Mouse (Mus musculus) cerebral cortex, adult 2 months (tissue): Measurements from ENCODE around the gene Cryz.

Experiments
- WGBS: fragments of 180-500 bp; shearing (Covaris S2); methylation state at CpG from one replicate; pipeline ENCODE4 v1.1.7; 2018; 5-methylcytosine and 5-hydroxymethylcytosine counted together

The Cryz gene

DNA sequence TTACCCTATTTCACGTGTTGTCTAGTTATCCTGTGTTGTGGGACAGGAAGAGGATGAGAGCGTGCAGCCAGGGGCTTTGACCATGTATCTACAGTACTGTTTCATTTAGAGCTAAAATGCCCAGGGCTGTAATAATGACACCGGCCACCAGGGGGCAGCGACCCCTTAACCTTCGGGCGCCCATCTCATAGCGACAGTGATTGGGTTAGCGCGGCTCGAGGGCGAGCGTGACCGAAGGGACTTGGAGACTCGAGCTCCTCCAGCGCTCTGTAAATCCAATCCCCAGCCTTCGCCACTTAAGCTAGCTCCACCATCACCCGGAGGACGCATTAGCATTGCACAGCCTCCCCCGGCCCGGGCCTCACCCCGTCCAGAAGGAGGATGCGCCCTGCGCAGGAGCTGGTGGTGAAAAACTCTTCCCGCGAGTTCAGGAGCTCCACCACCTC lies at the start of gene Cryz:
Gene Cryz (plus strand): TSS at position 224 of the 446 bp plus-strand sequence.
- under 1% methylated on average over 25 of the region's 25 CpGs for WGBS

DNA sequence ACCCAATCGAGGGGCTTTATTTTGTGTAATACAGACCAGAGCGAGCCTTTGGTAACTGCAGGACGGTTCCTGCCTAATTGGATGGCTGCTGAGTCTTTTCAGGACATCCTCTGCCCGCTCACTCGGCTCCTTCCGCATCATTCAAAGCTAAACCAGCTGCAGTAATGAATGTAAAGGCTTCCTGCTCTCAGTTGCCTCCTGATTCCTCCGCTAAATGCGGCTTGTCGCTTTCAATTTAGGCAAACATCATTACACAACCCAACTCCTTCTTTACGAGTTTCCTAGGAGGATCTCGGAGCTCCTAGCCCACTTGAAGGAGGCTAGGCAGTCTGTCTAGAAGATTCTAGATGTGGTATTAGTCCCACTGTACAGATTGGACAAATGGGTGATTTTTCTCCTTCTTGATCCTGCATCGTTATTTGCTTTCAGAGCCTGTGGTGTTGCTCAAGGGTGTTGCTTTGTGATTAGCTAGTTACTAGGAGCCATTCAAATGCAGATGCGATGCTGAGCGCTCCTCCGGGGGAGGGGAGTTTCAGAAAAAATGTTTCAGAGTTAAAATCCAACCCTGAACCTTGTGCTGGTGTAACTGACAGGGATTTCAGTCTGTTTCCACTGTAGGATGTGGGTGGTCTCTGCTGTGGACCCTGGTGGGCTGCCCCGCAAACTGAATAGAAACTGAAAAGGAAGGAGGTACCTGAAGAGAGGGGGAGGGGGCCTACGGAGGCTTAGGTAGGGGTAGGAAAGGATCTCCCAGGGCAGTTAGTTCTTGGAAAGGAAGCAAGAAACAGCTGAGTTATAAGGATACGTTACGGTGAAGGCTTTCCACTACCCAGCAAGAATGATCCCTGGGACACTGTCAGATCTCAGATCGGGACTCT lies 48.7 kb upstream of the Cryz start:
- WGBS = 20% methylated on average over 20 of the region's 20 CpGs

DNA sequence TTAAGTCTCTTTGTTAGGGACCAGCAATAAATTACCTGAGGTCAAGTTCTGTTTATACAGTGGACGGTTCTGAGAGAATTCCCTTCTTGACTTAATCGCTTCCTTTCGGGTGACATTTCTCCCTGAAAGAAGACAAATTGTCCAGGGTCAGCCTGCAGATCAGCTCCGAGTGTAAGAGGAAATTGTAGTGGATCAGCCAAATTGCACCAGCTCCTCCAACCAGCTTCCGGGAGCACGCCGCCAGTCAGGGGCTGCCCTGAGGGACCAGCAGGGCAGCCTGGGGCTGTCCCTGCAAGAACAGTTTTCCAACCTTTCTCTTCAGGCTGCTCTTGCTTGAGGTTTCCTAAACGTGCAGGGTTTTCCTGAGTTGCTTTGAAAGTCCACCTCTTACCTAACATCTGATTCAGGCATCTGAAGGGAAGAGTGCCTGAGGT lies 47.6 kb upstream of the Cryz start:
- WGBS = 72% methylated on average over 8 of the region's 8 CpGs

DNA sequence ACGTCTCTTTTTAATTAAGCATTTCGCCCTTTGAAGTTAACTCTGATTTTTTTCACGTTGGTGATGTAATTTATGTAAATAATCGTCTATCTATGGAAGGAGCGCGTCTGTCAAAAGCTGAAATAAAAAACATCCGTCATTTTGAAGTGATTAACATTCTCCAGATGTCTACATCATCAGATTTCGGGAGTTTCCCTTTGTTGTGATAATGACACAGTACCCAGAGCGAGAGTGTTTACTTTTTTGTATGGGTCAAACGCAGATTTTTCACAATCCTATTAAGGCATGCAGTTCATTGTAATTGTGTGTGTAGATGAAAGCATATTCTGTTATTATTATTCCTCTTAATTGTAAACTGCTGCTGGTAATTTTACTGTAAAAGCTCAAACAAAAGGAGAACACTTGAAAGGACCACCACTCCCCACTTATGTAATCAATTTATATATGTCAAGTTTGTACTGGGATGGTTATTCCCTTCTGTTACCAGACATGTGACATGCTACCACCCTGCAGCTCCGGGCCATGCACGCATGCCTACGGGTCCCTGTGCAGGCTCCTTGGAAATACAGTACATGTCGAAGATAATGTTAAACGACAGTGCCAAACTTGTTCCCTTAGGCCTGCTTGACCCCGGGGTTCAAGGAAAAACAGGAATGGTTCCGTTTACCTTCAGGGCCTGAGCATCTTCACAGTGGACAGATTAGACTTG lies 46.0 kb upstream of the Cryz start:
- WGBS = 56% methylated on average over 17 of the region's 17 CpGs

DNA sequence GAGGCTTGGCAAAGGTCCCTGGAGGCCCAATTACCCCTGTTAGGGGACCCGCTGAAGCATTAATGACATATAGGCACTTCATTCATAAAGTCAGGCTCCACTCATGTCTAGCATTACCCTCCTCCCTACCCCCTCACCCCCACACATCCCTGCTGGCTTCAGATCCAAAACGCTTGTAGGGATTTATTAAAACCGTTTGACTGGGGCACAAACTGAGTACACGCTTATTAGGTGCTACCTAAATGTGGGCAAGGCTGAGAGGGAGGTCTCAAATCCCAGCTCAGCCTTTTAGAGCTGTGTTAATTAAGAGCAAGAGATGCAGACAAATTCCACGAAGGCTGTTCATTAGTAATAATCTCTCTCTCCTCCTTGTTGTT lies 45.5 kb upstream of the Cryz start:
- WGBS = 63% methylated on average over 5 of the region's 5 CpGs

DNA sequence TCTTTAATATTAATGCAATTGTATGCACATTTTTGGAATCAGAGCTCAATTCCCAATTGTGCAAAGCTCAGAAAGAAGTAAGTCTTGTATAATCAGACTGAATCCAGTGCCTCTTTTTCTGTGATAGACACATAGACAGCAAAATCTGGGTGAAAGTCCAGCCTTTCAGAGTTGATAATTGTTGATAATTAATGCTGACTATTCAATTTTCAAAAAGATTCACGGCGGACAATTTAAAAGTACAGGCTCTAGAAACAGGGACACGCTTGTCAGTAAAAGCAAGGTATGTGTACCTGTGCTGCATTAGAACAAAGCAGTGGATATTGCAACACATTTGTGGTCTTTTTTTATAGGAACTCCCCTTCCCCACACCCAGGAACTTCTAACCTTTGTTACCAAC lies 34.3 kb upstream of the Cryz start:
- WGBS = 97% methylated on average over 3 of the region's 3 CpGs

DNA sequence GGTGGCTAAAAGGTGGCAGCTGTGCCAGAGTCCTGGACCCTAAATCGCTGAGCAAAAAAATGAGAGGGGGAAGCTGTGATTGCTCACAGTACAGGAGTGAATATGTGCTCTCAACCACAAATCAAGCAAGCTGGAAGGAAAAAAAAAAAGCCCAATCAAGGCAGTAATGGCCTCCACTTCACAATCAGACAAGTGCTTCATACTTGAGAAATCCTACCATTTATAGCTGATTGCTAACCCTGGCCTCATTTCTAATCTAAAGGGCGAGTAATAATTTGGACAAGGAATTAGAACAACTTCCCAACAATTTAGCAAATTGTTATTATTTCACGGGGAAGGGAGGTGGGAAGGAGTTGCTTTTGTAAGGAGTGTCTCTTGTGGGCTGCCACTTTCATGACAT lies 31.1 kb upstream of the Cryz start:
- WGBS = 79% methylated on average over 3 of the region's 3 CpGs

DNA sequence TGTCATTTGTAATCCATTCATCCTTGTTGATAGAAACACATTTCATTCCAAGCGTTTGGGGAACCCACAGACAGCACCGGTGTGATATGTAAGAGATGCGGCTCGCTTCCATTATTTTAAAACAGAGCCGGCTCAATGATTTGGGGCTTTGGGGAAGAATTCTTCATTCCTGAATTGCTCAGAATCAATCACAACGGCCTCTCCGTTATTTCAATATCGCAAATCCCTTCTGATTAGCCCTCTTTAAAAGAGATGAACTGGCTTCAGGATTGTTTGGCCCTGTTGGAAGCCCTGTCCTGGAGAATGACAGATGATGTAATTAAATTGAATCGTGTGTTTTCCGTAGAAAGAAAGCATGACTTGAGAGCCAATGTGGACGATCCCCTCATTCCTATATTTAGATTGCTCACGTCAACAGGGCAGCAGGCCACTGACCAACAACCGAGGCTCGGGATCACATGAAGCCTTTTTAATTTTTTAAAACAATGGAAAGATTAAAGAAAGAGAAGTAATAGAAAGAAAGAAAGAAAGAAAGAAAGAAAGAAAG lies 26.4 kb upstream of the Cryz start:
- 28% methylated on average over 14 of the region's 14 CpGs for WGBS

DNA sequence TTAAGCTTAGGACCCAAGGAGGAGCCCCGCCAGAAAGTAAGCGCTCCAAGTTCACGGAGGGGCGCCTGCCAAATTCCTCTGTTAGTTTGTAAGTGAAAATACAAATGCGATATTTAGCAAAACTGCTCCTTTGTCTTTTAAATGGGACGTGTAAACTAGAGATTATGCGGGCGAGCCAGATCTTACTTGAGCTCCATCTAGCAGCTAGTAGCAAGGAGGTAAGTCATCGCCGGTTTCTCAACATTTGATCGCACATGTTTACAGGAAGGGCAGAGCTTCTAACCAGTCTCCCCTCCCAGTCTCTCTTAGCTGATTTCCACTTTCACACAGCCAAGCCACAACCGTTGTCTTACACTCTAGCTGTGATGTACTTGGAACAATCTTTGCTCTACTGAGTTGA lies 25.7 kb upstream of the Cryz start:
- 6% methylated on average over 12 of the region's 12 CpGs for WGBS

DNA sequence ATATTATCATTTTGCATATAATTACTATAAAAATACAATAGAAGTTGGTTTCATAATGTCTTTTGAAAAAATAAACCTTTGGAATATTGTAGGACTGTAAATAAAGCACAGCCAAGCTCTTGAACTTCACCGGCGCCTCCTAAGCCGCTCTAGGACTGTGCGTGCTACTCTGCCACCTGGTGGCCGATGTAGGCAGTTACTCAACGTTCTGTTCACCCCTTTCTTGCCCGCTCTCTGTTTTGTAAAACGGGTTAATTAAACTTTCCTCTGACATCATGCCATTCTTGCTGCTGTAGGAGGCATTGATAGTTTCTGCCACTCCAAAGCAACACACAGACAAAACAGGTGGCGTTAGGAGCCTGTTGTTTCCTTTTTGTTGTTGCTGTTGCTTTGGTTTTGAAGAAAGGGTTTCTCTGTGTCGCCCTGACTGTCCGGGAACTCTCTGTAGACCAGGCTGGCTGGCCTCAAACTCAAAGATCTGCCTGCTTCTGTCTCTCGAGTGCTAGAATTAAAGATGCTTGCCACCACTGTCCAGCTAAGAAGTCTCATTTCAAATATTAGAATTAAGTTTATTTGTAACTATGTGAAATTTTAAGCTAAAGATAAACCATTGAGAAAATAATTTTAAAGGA lies 24.1 kb upstream of the Cryz start:
- WGBS = 5% methylated on average over 12 of the region's 12 CpGs

DNA sequence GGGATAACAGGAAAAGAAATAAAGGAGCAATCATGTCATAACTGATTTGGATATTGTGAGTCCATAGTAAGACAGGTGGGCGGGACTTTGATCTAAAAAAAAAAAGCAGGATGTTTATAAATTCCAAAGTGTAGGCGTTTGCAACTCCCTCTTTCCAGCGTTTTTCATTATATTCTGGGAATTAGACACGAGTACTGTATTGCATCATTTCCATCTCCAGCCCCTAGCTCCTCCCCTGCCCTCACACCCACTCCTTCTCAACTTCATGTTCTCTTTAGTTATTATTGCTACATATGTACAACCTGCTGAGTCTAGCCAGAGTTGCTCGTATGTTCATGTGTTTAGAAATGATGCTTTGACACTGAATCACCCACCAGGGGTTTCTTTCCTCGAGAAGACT lies 22.8 kb upstream of the Cryz start:
- 46% methylated on average over 6 of the region's 6 CpGs for WGBS

DNA sequence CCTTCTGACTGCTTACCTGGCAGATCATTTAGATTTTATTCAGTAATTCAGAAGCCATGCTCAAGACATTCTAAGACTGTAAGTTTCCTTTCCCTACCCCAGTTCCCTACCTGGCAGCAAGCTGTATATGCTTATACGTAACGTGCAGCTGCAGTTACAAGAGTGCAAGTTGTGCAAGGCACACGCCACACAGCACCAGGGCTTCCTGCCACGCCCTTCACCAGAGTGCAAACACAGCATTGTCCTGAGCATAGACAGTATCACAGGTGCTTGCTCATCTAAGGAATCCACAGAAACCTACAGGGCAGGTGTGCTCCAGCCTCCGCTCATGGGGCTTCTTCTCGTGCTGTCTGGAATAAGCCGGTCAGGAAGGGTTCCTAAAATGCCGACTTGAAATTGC lies 18.6 kb upstream of the Cryz start:
- WGBS = 83% methylated on average over 8 of the region's 8 CpGs

DNA sequence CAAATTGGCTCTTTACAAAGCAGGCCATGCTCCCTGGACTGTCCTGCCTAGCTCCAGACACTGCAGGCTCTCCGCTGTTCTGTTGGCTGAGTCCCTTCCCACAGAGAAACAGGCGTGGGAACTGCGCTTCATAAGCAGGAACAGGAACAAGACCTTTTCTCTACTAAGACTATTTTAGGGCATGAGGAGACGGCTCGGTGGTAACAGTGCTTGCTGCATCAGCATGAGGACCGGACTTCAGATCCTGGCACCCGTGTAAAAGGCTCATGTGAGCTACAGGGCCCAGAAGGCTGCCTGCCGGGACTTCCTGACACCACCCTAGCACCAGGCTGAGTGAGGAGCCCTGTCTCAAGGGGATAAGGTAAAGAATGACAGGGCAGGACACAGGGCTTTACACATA lies 12.2 kb upstream of the Cryz start:
- WGBS = 82% methylated on average over 8 of the region's 8 CpGs

DNA sequence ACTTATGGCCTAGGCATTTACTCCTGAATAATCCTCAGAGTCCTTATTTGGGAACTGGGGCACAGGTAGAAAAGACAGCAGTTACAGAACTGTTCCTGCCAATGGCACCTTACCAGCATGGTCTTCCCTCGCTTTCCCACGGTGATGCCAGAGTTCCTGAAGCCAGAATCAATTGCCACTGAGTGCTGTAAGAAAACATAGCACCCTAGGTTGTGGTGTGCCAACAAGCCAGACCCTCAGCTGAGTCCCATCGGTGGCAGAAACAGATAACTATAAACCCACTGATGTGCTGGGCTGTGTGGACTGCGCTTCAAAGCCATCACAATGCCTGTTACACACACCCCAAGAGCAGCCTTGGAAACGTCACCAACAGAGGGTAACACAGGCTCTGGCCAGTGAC lies 5.5 kb upstream of the Cryz start:
- WGBS = 96% methylated on average over 5 of the region's 5 CpGs

DNA sequence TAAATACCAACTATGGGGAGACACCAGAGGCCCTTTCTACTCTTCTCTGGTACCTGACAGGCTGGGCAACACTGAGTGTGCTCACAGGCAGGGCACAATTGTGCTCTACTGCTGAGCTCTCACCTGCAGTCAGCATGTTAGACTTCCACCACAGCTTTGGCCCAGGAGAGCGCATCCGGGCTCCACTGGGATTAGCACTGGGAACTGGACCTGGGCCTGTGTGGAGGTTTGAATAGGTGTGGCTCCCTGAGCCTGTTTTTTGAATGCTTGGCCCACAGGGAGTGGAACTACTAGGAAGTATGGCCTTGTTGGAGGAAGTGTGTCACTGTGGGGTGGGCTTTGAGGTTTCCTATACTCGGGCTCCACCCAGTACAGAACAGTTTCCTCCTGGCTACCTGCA lies 4.9 kb upstream of the Cryz start:
- 94% methylated on average over 3 of the region's 3 CpGs for WGBS

DNA sequence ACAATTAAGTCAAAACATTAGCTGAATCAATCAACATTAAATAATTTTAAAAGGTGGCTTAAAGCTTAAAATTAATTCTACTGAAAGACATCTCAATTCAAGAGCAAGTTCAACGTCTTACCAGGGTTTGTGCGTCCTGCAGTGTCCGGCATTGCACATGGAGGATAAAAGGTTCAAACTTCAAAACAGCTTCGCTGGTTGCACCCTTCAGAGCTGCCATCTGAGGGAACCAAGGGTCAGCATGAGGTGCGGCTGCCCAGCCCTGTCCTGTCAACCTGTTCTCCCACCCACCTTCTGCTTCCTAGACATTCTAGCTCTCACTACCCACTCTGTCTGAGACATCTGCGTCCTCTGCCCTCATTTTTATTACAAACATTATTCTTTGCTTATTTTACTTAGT lies 2.9 kb upstream of the Cryz start:
- 92% methylated on average over 6 of the region's 6 CpGs for WGBS

DNA sequence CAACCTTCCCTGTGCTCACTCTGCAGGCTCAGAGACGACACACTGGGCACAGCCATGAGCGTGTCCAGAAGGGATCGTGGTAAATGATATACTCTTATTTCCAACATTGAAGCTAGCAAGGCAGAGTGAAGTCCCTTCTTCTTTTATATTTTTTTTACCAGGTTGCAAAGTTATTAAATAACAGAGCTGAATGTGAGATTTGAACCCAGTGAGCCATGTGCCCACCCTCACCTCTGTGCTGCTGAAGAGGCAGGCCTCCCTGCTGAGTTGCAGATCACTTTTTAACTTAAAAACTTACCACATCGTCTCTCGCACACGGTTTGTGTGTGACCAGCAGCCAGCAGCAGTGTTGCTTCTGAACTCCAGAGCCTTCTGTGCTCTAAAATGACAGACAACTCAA lies 2.4 kb upstream of the Cryz start:
- WGBS = 89% methylated on average over 6 of the region's 6 CpGs

DNA sequence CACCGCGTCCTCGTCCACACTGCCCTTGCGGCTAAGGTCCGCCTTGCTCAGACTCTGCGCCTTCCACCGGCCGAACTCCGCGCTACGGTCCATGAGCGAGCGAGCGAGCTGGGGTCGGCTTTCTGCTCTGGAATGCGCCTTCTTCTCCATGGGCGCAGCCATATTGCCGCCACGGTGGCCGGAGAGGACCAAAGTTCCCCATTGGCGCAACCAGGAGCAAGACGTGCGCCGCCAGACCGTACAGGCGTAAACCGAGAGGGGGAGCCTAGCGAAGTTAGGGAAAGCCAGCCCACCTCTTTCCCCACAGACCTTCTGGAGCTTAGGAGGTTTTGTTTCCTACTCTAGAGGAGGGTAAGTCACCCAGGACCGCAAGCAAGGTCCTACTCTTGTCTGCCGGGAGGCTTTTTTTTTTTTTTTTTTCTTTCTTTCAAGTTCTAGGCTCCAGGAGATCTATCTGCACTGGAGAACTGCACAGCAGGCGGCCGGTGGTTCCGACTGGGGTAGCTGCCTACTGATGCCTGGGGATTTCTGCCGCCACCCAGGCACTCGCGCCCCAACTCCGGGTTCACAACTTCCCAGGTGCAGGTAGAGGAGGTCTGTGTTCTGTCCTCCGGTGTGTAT lies 533 bp downstream of the Cryz start, which contains the start of gene Tyw3:
Gene Tyw3 (minus strand): TSS at position 171 of the 621 bp plus-strand sequence.
- WGBS = under 1% methylated on average over 38 of the region's 38 CpGs

DNA sequence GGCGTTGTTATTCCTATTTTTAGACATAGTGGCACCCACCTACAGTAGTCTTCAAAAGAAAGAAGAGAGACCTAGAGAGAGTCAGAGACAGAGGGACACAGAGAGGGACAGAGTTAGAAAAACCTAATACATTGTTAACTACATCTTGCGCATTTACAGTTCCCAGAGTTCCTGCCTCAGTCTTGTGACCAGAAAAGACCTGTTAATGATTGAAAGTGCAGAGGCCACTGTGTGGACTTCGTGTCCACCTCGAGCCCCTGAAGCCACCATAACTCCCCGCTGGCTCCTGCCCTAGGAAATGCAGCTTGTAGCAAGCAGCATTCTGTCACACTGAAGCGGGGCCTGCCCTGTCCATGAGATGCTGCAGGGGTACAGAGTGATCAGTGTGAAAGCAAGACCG lies 1.1 kb downstream of the Cryz start:
- 48% methylated on average over 7 of the region's 7 CpGs for WGBS

DNA sequence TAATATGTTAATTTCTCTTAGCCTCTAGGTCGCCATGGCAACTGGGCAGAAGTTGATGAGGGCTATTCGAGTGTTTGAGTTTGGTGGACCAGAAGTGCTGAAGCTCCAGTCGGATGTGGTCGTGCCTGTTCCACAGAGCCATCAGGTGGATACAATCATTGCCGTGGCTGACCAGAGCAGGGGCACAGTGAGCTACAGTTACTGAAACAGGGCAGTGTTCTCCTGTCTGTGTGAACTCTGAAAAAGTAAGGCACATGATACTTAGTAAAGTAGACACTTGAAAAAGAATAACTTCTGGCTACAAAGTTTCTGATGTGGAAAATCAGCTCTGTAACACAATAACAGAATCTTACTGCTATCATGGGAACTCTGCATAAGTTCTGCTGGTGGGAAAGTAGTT lies 8.4 kb downstream of the Cryz start:
- WGBS = 73% methylated on average over 5 of the region's 5 CpGs

DNA sequence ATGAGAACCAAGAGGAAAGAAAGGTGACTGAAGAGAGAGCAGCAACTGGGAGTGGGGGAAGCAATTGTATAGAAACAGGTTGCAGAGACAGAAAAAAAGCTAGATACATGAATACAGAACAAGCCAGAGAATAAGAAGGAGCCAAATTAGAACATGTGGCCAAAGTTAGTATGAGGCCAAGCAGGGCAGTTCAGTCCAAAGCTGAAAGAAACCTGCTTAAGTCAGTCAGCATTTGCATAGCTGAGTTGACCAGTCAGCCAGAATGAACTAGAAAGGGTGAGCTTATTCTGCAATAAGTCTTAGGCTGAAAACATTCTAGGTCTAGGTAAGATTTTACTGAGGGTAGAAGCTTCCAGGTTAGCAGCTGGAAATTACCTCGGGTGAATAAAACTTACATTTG lies 11.4 kb downstream of the Cryz start:
- 87% methylated on average over 1 of the region's 1 CpGs for WGBS

DNA sequence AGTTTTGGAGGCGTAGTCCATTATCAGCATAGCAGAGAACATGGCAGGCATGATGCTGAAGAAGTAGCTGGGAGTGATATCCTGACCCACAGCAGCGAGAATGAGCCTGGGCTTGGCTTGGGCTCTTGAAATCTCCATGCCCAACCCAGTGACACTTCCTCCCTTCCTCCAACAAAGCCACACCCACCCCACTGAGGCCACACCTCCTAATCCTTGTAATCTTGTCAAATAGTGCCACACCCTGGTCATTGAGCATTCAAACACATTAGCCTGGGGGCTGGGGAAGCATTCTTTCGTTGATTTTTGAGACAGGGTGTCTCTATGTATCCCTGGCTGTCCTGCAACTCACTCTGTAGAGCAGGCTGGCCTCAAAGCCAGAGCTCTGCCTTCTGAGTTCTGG lies 15.4 kb downstream of the Cryz start:
- 95% methylated on average over 3 of the region's 3 CpGs for WGBS
